Mouse (Mus musculus) liver, adult 2 months (tissue): ENCODE measurements around the gene Lrig1. TPM values are rescaled to one million over a fixed set of nuclear protein-coding genes. Genes with fewer than 3 reads are reported as not detected.

Experiments
- DNase-seq: peaks from one replicate; pipeline ENCODE4 v3.0.0-alpha.2; 2011; ENCODE audit warnings: low read depth, low spot score; ENCODE audit errors: extremely low read depth
- H3K27ac ChIP-seq: fragments of 200-500 bp; replicated peaks from 2 replicates; pipeline ENCODE4 v1.5.1; 2012; ENCODE audit warnings: low read depth, mild to moderate bottlenecking, control low read depth, inconsistent platforms, low read length; ENCODE audit not compliant: insufficient read depth
- H3K27me3 ChIP-seq: fragments of 200-500 bp; 2 replicates; pipeline ENCODE4 v1.6.1; 2012; ENCODE audit warnings: mild to moderate bottlenecking, moderate library complexity, low read length, inconsistent platforms; ENCODE audit not compliant: control insufficient read depth, insufficient read depth
- H3K36me3 ChIP-seq: fragments of 200-500 bp; 2 replicates; pipeline ENCODE4 v1.6.1; 2012; ENCODE audit warnings: low read length, inconsistent platforms; ENCODE audit not compliant: control insufficient read depth, insufficient read depth
- H3K4me1 ChIP-seq: fragments of 200-500 bp; 2 replicates; pipeline ENCODE4 v1.6.1; 2011; ENCODE audit warnings: low read length; ENCODE audit not compliant: control insufficient read depth, insufficient read depth
- H3K4me3 ChIP-seq: fragments of 200-500 bp; 2 replicates; pipeline ENCODE4 v1.5.1; 2011; ENCODE audit warnings: low read depth, mild to moderate bottlenecking, control low read depth, low read length, moderate library complexity; ENCODE audit not compliant: insufficient read depth
- H3K79me2 ChIP-seq: fragments of 200-500 bp; 2 replicates; pipeline ENCODE4 v1.6.1; 2012; ENCODE audit warnings: inconsistent platforms, mild to moderate bottlenecking, low read length, moderate library complexity; ENCODE audit not compliant: control insufficient read depth, insufficient read depth
- H3K9ac ChIP-seq: fragments of 200-500 bp; 2 replicates; pipeline ENCODE4 v1.6.1; 2012; ENCODE audit warnings: low read depth, mild to moderate bottlenecking, control low read depth, inconsistent platforms, low read length
- CTCF ChIP-seq: fragments of 200-500 bp; IDR thresholded peaks from 2 replicates; pipeline ENCODE4 v1.5.1; 2011; ENCODE audit warnings: low read depth, low read length, control low read depth
- POLR2A ChIP-seq: fragments of 200-500 bp; IDR thresholded peaks from 2 replicates; pipeline ENCODE4 v1.6.1; 2011; ENCODE audit warnings: low read length, control low read depth; ENCODE audit not compliant: insufficient read depth; ENCODE audit errors: extremely low read depth
- WGBS: fragments of 180-500 bp; shearing (Covaris S2); methylation state at CpG from one replicate; pipeline ENCODE4 v1.1.7; 2018; 5-methylcytosine and 5-hydroxymethylcytosine counted together
- polyA plus RNA-seq: library from polyadenylated mRNA; depleted of rRNA; stranded (reverse); fragments of >200 nt; gene quantifications from 2 replicates; pipeline ENCODE4 v1.2.3, GENCODE M21; 2012
- total RNA-seq: library from RNA; depleted of rRNA; stranded (reverse); fragments of >200 nt; gene quantifications from 2 replicates; pipeline ENCODE4 v1.2.3, GENCODE M21; 2014

The Lrig1 gene
- total and polyA plus RNA-seq, 2 experiments: 12.4 to 14.8 TPM

DNA sequence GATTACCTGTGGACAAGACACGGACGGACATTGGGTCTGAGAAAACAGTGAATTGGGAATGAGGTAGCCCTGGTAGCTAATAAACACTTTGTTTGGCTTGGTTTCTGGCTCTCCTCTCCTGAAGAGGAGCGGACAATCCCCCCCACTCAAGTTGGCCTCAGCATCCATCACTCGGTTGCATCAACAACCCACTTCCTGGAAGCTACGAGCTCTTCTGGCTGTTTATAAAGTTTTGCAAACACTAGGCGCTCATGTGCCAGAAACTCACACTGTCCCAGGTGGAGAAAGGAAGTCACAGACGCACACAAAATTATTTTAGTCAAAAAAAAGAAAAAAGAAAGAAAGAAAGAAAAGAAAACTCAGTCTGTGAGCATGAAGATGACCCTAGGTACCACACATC is 9.7 kb downstream of the Lrig1 start:
- no peaks in the 10 kb centered on the region for H3K27me3 ChIP-seq
- H3K79me2 ChIP-seq: peaks cover 46% of the 10 kb centered on the region
- H3K36me3 ChIP-seq: no peaks in the 10 kb centered on the region
- TF ChIP-seq POLR2A: no peak
- TF ChIP-seq CTCF: no peak
- peak overlapping the region; percentile 77 for H3K27ac ChIP-seq
- H3K4me1 ChIP-seq: peaks cover 47% of the 10 kb centered on the region
- no peak overlapping the region for H3K9ac ChIP-seq
- peak; percentile 67 for DNase-seq
- no peak overlapping the region for H3K4me3 ChIP-seq
- 20% methylated on average over 7 of the region's 7 CpGs for WGBS

DNA sequence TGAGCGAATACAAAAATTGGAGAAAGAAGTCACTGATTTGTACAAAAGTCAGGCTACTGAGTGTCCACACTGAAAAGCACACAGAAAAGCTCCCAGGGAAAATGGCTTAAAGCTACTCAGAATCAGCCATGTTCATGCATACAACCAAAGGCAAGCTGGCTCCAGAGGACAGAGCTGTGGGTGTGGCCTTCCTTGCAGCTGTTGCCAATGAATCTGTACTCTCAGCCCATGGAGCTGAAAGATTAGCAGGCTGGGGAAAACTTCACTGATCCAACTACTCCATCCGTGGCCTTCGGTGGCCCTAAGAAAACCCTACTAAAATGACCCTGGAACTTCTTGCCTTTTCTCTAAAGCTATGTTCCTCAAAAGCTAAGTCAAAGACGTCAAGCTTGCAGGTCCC is 11.2 kb downstream of the Lrig1 start:
- H3K9ac ChIP-seq: no peak overlapping the region
- no peaks in the 10 kb centered on the region for H3K27me3 ChIP-seq
- peaks cover 55% of the 10 kb centered on the region for H3K4me1 ChIP-seq
- DNase-seq: peak; percentile 80
- TF ChIP-seq POLR2A: no peak
- no peak for TF ChIP-seq CTCF
- H3K27ac ChIP-seq: no peak overlapping the region
- 38% methylated on average over 4 of the region's 4 CpGs for WGBS
- H3K36me3 ChIP-seq: no peaks in the 10 kb centered on the region
- H3K4me3 ChIP-seq: no peak overlapping the region
- H3K79me2 ChIP-seq: peaks cover 57% of the 10 kb centered on the region

DNA sequence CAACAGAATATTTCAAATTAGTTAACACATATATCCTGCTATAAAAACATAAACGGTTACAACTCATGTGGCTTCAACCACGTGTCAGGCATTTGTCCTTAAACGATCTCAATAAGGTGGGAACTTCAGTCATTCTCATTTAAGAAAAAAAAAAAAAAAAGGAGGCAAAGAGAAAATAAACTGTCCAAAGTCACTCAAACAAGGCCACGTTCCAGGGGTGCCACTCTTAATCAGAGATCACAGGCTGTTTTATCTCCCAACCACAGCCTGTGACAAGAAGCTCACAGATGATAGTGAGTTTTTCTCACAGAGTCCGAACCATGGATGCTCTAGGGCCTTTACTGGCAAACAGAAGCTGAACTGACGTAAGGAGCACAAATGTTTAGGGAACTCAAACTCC is 13.9 kb downstream of the Lrig1 start:
- H3K9ac ChIP-seq: no peak overlapping the region
- TF ChIP-seq CTCF (no peak), POLR2A (no peak)
- peaks cover 54% of the 10 kb centered on the region for H3K79me2 ChIP-seq
- 55% methylated on average over 6 of the region's 6 CpGs for WGBS
- H3K27ac ChIP-seq: peak overlapping the region; percentile 30
- no peak overlapping the region for H3K4me3 ChIP-seq
- peaks cover 63% of the 10 kb centered on the region for H3K4me1 ChIP-seq
- H3K36me3 ChIP-seq: no peaks in the 10 kb centered on the region
- H3K27me3 ChIP-seq: no peaks in the 10 kb centered on the region
- DNase-seq: no peak

DNA sequence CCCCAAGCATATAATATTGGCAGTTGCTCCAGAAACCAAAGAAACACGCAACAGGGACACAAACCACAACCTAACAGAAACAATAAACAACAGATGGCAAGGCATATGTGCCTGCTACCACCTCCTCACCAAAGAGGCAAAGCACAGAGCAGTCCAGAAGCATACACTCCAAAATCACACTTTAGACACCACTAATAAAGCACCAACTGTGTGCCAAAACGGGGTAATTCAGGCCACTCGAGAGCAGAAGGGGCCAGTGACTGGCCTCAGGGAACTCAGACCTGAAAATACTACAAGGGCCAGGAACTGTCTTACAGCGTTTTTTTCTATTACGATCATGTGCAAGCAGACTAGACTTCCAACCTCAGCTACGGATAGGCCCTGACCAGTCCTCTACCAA is 14.3 kb downstream of the Lrig1 start:
- H3K79me2 ChIP-seq: peaks cover 58% of the 10 kb centered on the region
- WGBS: 52% methylated on average over 6 of the region's 6 CpGs
- H3K4me1 ChIP-seq: peaks cover 65% of the 10 kb centered on the region
- no peak overlapping the region for H3K9ac ChIP-seq
- DNase-seq: no peak
- H3K27me3 ChIP-seq: no peaks in the 10 kb centered on the region
- H3K36me3 ChIP-seq: no peaks in the 10 kb centered on the region
- peak overlapping the region; percentile 67 for H3K27ac ChIP-seq
- H3K4me3 ChIP-seq: no peak overlapping the region
- TF ChIP-seq POLR2A (no peak), CTCF (no peak)

DNA sequence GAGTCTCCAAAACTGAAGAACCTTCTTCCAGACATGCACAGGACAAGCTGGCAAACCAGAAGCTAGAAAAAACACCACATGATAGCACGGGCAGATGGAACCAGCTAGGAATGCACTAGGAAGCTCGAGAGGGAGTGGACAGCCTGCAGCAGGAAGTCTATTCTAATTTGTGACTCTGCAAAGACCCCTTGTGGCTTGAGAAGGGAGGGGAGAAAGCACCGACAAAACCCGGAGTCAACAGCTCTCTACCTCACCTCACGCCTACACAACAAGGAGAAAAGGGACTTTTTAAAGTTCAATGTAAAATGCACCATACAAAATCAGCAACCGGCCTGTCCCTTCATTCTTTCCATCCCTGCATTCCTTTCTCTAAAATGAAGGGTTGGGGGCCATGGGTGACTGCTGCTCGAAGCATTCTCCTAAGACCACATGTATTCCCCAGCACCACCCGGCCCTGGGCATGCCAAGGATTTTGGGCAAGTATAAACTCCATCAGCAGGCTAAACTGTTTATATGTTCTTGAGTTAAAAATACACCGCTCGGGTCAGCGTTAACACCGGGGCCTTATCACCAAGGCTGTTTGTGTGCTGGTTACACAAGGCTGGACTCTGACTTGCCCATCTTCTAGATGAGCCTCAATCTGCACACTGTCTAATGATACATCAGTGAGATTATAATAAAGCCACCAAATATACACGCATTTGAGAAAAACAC is 15.0 kb downstream of the Lrig1 start:
- H3K27me3 ChIP-seq: no peaks in the 10 kb centered on the region
- peaks cover 57% of the 10 kb centered on the region for H3K79me2 ChIP-seq
- peaks cover 61% of the 10 kb centered on the region for H3K4me1 ChIP-seq
- H3K4me3 ChIP-seq: no peak overlapping the region
- 16% methylated on average over 13 of the region's 13 CpGs for WGBS
- H3K27ac ChIP-seq: peak overlapping the region; percentile 68
- H3K9ac ChIP-seq: no peak overlapping the region; the same call in 1 of the 2 replicates
- no peaks in the 10 kb centered on the region for H3K36me3 ChIP-seq
- DNase-seq: peak; percentile 89
- TF ChIP-seq CTCF (no peak), POLR2A (no peak)

DNA sequence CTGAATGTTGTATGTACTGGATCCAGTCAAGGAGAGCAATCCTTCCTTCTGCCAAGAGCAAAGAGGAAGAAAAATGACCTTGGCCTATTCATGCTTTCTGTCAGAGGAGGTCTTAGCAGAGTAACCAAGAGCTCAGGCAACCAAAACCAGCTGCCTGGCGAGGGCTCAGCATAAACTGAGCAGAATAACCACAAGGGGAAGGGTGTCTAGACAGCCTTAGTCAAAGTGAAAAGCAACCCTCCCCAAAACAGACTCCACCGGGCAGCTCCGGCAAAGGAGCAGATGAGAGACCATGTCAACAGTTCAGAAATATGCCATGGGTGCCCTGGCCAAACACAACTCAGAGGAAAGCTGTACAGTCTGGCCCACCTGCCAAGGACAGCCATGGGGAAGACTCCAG is 16.3 kb downstream of the Lrig1 start:
- Histone ChIP-seq H3K79me2 (peaks cover 59% of the 10 kb centered on the region), H3K4me3 (no peak overlapping the region), H3K9ac (peak overlapping the region; percentile 12; the same call in 1 of the 2 replicates), H3K27ac (peak overlapping the region; percentile 68), H3K36me3 (no peaks in the 10 kb centered on the region), H3K4me1 (peaks cover 57% of the 10 kb centered on the region), H3K27me3 (no peaks in the 10 kb centered on the region)
- TF ChIP-seq POLR2A: no peak
- no peak for TF ChIP-seq CTCF
- 36% methylated on average over 3 of the region's 3 CpGs for WGBS
- DNase-seq: no peak
